Mouse (Mus musculus): Measurements from ENCODE around the gene Gm5416.
"Not testable (repeated sequence)": the region's sequence is repeated elsewhere in the genome, so short reads cannot be mapped to it uniquely, and the experiment has no call there.

The Gm5416 gene

GRCm38 (mm10) chr16:36209967-36210453, at the start of gene Gm5416:
Gm5416 (plus strand) TSS chr16:36210403.
- no peak for DNase-seq

GRCm38 (mm10) chr16:36167841-36168240, 42.4 kb upstream of the Gm5416 start:
- DNase-seq = not testable (repeated sequence)

- DNase-seq = no peak
Measured at GRCm38 (mm10) chr16:36176108-36176507, 34.1 kb upstream of the Gm5416 start.

- no peak for DNase-seq
Measured at GRCm38 (mm10) chr16:36179910-36180309, 30.3 kb upstream of the Gm5416 start.

- not testable (repeated sequence) for DNase-seq
Measured at GRCm38 (mm10) chr16:36183912-36184311, 26.3 kb upstream of the Gm5416 start, which contains the start of gene Gm5483. Gm5483 (plus strand) TSS chr16:36184212.

GRCm38 (mm10) chr16:36199226-36199625, 11.0 kb upstream of the Gm5416 start:
- no peak for DNase-seq

- DNase-seq = peak; percentile 66
Measured at GRCm38 (mm10) chr16:36203846-36204245, 6.4 kb upstream of the Gm5416 start.

GRCm38 (mm10) chr16:36205684-36206083, 4.5 kb upstream of the Gm5416 start:
- peak; percentile 9 for DNase-seq

GRCm38 (mm10) chr16:36221168-36221567, 11.0 kb downstream of the Gm5416 start, which contains the start of gene 2010005H15Rik:
2010005H15Rik (plus strand) TSS chr16:36221468.
- not testable (repeated sequence) for DNase-seq

- DNase-seq = not testable (repeated sequence)
Measured at GRCm38 (mm10) chr16:36260585-36260984, 50.4 kb downstream of the Gm5416 start.

Measured in kidney, adult 9 months (tissue).